Mouse (Mus musculus) heart, embryonic 13.5 days (tissue): ENCODE measurements around the gene Arhgef26. TPM values are rescaled to one million over a fixed set of nuclear protein-coding genes. Genes with fewer than 3 reads are reported as not detected.

Source experiments
- ATAC-seq: fragments of 200-750 bp; cut with Nextera tagmentation; 2 replicates; pipeline ENCODE4 v1.8.0; 2017; ENCODE audit warnings: moderate TSS enrichment; ENCODE audit not compliant: insufficient number of reproducible peaks, low FRiP score, low TSS enrichment; ENCODE audit errors: extremely low read depth
- H3K27ac ChIP-seq: fragments of 300-500 bp; sonication (generic); replicated peaks from 2 replicates; pipeline ENCODE4 v1.5.1; 2015; ENCODE audit warnings: moderate library complexity, mild to moderate bottlenecking, inconsistent platforms
- H3K27me3 ChIP-seq: fragments of 300-500 bp; sonication (generic); replicated peaks from 2 replicates; pipeline ENCODE4 v1.6.1; 2015; ENCODE audit warnings: mild to moderate bottlenecking, inconsistent platforms
- H3K36me3 ChIP-seq: fragments of 300-500 bp; sonication (generic); 2 replicates; pipeline ENCODE4 v1.6.1; 2015; ENCODE audit warnings: mild to moderate bottlenecking, inconsistent platforms
- H3K4me1 ChIP-seq: fragments of 300-500 bp; sonication (generic); 2 replicates; pipeline ENCODE4 v1.6.1; 2015; ENCODE audit warnings: inconsistent platforms
- H3K4me2 ChIP-seq: fragments of 300-500 bp; sonication (generic); 2 replicates; pipeline ENCODE4 v1.6.1; 2015; ENCODE audit warnings: inconsistent platforms, mild to moderate bottlenecking, moderate library complexity
- H3K4me3 ChIP-seq: fragments of 300-500 bp; sonication (generic); 2 replicates; pipeline ENCODE4 v1.5.1; 2015; ENCODE audit warnings: moderate library complexity, mild to moderate bottlenecking, inconsistent platforms
- H3K9ac ChIP-seq: fragments of 300-500 bp; sonication (generic); 2 replicates; pipeline ENCODE4 v1.6.1; 2015; ENCODE audit warnings: inconsistent platforms, mild to moderate bottlenecking, moderate library complexity
- H3K9me3 ChIP-seq: fragments of 300-500 bp; sonication (generic); 2 replicates; pipeline ENCODE4 v1.6.1; 2016; ENCODE audit warnings: inconsistent platforms
- WGBS: fragments of 180-500 bp; shearing (Covaris S2); methylation state at CpG from one replicate; pipeline ENCODE4 v1.1.7; 2015; ENCODE audit warnings: mixed read lengths; 5-methylcytosine and 5-hydroxymethylcytosine counted together
- polyA plus RNA-seq: library from polyadenylated mRNA; unstranded; fragments of >200 nt; fragmentation: Nextera tagmentation; extraction: Ambion mirVana; gene quantifications from 2 replicates; pipeline ENCODE4 v1.2.1, GENCODE M21; 2015

Arhgef26 gene
- polyA plus RNA-seq, 1 experiment from 2014 or later, result 4.9 TPM

DNA sequence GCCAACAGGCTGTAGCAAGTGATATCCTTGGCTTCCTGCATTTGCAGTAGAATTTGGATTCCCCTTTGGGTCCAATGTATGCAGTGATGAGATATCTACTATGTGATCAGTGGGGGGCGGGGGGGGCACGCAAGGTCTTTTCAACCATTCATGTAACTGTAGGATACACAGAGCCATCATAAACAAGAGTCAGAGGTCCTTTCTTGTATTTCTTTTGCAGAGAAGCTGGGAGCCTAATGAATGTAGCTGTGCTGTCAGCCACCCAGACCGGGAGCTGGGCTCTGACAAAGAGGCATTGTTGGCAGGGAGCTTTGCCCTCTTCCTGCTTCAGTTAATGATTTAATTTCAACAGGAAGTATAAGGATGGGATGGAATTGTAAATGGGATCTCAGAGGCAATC, 116.0 kb downstream of the Arhgef26 start:
- H3K4me1 ChIP-seq, result peaks cover 36% of the 10 kb centered on the region
- H3K27ac ChIP-seq, result no peak overlapping the region
- H3K27me3 ChIP-seq, result no peaks in the 10 kb centered on the region
- ATAC-seq, result no peak
- H3K36me3 ChIP-seq, result peaks cover 3% of the 10 kb centered on the region; the same call in 1 of the 2 replicates
- no peaks in the 10 kb centered on the region for H3K9me3 ChIP-seq
- no peak overlapping the region for H3K4me2 ChIP-seq
- 67% methylated on average over 3 of the region's 3 CpGs for WGBS
- H3K4me3 ChIP-seq, result no peak overlapping the region
- H3K9ac ChIP-seq, result no peak overlapping the region

DNA sequence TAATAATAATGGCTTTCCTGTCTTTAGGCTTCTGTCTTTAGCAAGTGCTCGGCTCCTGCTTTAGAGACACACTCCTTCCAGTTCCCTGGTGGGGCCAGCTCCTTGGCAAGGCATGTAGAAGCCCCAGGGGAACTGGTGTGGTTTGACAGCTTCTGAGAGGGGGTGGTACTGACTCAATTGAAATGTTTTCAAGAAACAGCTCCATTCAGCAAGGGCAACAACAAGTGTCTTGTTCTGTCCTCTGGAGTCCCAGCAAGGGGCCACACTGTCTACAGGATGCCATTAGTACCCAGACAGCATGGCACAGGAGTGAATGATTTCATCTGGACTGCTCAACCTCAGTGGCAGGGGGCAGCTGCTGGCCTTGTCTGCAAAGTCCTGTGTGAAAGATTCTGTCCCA, 117.7 kb downstream of the Arhgef26 start:
- 61% methylated on average over 1 of the region's 1 CpGs for WGBS
- Histone ChIP-seq H3K9me3 (no peaks in the 10 kb centered on the region), H3K9ac (no peak overlapping the region), H3K4me2 (no peak overlapping the region), H3K36me3 (peaks cover 16% of the 10 kb centered on the region), H3K4me1 (peaks cover 31% of the 10 kb centered on the region), H3K4me3 (no peak overlapping the region), H3K27ac (no peak overlapping the region), H3K27me3 (no peaks in the 10 kb centered on the region)
- no peak for ATAC-seq

DNA sequence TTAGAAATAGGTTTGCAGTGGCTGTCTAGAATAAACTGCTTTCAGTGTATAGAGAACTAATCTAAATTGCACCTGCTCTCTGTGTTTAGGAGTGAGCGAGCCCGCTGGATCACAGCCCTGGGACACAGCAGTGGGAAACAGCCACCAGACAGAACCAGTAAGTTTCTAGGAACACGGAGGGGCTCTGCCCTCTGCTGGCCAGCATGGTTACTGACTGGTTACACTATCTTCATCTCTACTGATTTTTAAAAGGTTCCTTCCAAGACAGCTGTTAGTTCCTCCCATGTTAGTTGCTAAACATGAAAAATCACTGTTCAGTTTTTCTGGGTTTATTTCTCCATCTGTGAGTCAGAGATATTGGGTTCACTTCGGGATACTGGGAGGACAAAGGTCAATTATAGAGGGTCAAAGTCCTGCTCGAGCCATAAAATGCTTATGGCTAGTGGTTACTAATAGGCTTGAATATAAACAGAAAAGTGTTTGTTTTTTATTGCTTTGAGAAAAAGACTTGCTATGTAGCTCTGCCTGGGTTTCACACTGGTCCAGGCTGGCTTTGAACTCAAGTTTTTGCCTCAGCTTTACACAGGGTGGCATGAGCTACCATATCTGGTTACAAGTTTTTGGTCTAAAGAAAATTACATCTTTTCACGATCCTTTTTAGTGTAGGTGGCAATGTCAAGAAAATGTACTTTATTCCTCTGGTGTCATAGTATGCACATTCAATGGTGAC, 120.3 kb downstream of the Arhgef26 start:
- H3K4me2 ChIP-seq, result no peak overlapping the region
- no peaks in the 10 kb centered on the region for H3K27me3 ChIP-seq
- H3K27ac ChIP-seq, result no peak overlapping the region
- no peaks in the 10 kb centered on the region for H3K9me3 ChIP-seq
- no peak overlapping the region for H3K4me3 ChIP-seq
- no peak for ATAC-seq
- 49% methylated on average over 6 of the region's 6 CpGs for WGBS
- H3K4me1 ChIP-seq, result peaks cover 9% of the 10 kb centered on the region
- no peak overlapping the region for H3K9ac ChIP-seq
- peaks cover 38% of the 10 kb centered on the region for H3K36me3 ChIP-seq

DNA sequence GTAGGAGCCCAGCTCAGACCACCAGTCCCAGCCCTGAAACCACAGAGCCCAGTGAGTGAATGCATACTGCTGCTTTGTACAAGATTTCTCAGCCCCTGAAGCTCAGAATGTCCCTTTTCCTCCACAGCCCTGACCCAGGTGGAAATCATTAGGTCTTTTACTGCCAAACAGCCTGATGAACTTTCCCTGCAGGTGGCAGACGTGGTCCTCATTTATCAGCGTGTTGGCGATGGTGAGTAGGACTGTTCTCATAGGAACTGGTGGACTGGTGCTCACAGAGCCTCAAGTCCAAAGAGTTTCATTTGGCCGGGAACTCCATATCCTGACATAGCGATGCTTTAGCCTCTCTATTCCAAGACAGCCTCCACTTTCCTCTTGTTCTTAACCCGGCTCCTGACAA, 121.3 kb downstream of the Arhgef26 start:
- 78% methylated on average over 6 of the region's 6 CpGs for WGBS
- H3K36me3 ChIP-seq, result peaks cover 49% of the 10 kb centered on the region
- H3K27ac ChIP-seq, result no peak overlapping the region
- no peaks in the 10 kb centered on the region for H3K9me3 ChIP-seq
- H3K4me2 ChIP-seq, result no peak overlapping the region
- no peaks in the 10 kb centered on the region for H3K27me3 ChIP-seq
- no peak overlapping the region for H3K9ac ChIP-seq
- H3K4me3 ChIP-seq, result no peak overlapping the region
- no peaks in the 10 kb centered on the region for H3K4me1 ChIP-seq
- ATAC-seq, result no peak

DNA sequence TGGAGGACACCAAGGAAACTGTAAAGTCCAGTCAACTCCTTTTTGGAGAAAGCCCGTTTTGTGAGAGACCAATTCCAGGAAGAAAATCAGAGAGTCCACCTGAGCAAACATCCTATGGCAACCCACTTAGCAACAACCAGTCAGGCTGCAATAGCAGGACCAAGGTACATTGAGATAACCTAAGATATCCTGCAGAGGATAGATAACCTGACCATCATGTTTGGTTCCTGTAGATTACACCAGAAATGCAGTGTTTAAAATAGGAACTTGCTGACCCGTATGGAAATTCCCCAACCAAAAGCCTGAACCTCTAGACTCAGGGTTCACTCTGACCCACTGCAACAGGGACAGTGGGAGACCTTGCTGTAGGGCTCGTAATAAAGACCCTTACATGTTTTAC, 126.1 kb downstream of the Arhgef26 start:
- WGBS, result 52% methylated on average over 3 of the region's 3 CpGs
- H3K36me3 ChIP-seq, result peaks cover 87% of the 10 kb centered on the region
- ATAC-seq, result no peak

DNA sequence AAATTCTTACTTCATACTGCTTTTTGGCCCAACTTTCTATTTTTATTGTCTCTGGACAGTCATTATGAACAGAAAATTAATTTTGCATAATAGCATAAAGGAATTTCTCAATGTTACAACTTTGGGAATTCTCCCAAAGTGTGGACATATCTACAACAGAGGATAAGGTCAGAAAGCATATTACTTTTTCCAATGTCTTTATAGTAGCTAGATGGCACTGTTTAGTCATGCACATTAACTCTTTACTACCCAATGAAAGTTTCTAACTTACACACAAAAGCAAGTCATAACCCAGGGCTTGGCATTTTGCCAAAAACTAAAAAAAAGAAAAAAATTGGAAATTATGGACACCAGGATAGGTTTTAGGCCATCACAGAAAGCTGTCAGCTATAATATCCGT, 132.0 kb downstream of the Arhgef26 start:
- H3K4me1 ChIP-seq, result no peaks in the 10 kb centered on the region
- H3K27me3 ChIP-seq, result no peaks in the 10 kb centered on the region
- no peak overlapping the region for H3K4me2 ChIP-seq
- H3K4me3 ChIP-seq, result no peak overlapping the region
- no peak overlapping the region for H3K9ac ChIP-seq
- 89% methylated on average over 1 of the region's 1 CpGs for WGBS
- peaks cover 84% of the 10 kb centered on the region for H3K36me3 ChIP-seq
- ATAC-seq, result no peak
- H3K27ac ChIP-seq, result no peak overlapping the region
- no peaks in the 10 kb centered on the region for H3K9me3 ChIP-seq

More for the DNA sequence above, 126.1 kb downstream of the Arhgef26 start:
- Histone ChIP-seq H3K27me3 (no peaks in the 10 kb centered on the region), H3K9me3 (no peaks in the 10 kb centered on the region), H3K27ac (no peak overlapping the region), H3K4me2 (no peak overlapping the region), H3K4me1 (no peaks in the 10 kb centered on the region), H3K9ac (no peak overlapping the region), H3K4me3 (no peak overlapping the region)

DNA sequence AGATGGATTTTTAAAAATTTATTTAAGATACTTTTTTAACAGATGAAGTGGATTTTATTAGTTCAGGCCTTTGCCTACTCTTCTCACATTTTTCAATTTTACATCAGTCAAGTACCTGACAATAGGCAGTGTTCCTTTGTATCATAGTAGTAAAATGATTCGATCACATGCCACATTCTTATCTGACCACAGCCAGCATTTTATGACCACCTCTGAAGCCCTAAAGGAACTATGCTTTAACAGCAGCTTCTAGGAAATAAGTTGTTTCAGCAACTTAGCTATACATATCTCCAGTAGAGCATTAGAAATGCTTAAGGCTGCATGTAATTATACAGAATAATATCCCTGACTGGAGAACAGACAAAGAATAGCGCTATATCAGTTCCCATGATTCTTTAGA, 146.2 kb downstream of the Arhgef26 start:
- H3K9ac ChIP-seq, result no peak overlapping the region
- H3K4me2 ChIP-seq, result no peak overlapping the region
- ATAC-seq, result no peak
- peaks cover 69% of the 10 kb centered on the region for H3K36me3 ChIP-seq
- H3K27ac ChIP-seq, result no peak overlapping the region
- no peak overlapping the region for H3K4me3 ChIP-seq
- WGBS, result 92% methylated on average over 2 of the region's 2 CpGs
- no peaks in the 10 kb centered on the region for H3K27me3 ChIP-seq
- H3K9me3 ChIP-seq, result no peaks in the 10 kb centered on the region
- H3K4me1 ChIP-seq, result no peaks in the 10 kb centered on the region

DNA sequence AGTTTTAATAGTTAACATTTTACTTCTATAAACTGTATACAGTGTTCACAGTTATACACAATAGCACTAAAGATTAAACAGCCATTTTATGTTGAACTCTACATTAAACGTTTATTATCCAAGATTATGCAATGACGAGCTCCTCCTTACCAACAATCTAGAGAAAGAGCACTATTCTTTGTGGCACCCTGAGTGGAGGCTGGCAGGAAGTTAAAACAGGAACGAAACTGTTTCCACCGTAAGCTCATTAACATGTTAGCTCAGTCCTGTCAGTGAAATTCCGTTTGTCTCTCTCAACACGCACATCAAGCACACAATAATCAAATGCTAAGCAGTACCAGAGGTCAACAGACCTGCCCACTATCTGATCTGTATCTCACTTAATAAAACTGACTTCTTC, 154.4 kb downstream of the Arhgef26 start:
- no peak for ATAC-seq
- Histone ChIP-seq H3K4me2 (no peak overlapping the region), H3K4me1 (no peaks in the 10 kb centered on the region), H3K4me3 (no peak overlapping the region), H3K36me3 (peaks cover 76% of the 10 kb centered on the region), H3K27me3 (no peaks in the 10 kb centered on the region), H3K9me3 (no peaks in the 10 kb centered on the region), H3K9ac (no peak overlapping the region), H3K27ac (no peak overlapping the region)
- WGBS, result 85% methylated on average over 6 of the region's 6 CpGs

DNA sequence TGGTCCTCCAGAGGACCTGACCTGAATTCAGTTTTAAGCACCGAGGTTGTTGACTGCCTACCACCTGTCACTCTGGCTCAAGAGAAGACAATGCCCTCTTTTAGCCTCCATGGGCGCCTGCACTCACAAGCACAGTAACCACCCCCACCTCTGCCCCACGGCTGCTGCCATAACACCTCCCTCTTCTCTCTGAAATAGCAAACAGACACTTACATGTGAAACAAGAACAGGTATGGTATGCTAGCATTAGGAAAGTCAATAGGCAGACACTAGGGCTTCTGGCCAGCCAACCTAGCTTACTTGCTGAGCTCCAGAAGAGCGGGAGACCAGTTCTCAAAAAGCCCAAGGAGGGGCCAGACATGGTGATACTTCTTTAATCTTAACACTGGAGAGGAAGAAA, 161.2 kb downstream of the Arhgef26 start:
- no peak for ATAC-seq
- Histone ChIP-seq H3K27ac (no peak overlapping the region), H3K9ac (no peak overlapping the region), H3K9me3 (no peaks in the 10 kb centered on the region), H3K27me3 (no peaks in the 10 kb centered on the region), H3K4me2 (no peak overlapping the region), H3K36me3 (peaks cover 58% of the 10 kb centered on the region), H3K4me1 (no peaks in the 10 kb centered on the region), H3K4me3 (no peak overlapping the region)
- WGBS, result 81% methylated on average over 4 of the region's 4 CpGs

DNA sequence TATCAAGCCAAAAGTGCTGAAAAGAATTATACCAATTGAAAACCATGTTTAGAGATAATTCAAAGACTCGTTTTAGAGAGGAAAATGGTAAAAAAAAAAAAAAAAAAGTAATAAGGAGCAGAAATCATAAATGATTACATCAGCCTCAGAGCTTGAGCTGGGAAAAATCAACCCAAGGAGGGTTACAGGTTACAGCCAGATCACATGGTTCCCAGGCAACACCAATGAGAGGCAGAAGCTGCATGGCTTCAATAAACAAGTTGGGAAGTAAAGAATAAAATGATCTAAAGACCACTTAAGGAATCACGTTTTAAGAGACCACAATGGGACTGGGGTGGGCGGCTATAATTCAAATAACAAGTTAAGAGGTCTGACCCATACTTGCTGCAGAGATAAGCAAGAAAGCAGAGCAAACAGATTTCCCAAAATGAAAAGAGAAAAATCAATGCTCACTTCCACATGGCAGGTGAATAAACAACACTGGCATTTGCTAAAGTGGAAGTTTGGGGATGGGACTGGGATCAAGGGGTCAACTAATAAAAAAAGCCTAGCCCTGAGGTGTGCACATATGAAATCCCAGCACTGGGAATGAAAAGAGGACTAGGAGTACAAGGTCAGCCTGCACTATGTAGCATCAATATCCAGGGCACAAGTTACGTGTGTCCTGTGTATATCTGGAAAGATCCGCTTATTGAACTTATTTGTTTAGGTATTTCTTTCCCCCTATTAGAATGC, 167.2 kb downstream of the Arhgef26 start:
- no peak for ATAC-seq
- peaks cover 16% of the 10 kb centered on the region for H3K36me3 ChIP-seq
- WGBS, result 67% methylated on average over 5 of the region's 5 CpGs
- H3K27ac ChIP-seq, result no peak overlapping the region
- H3K4me2 ChIP-seq, result peak overlapping the region; percentile 78
- peak overlapping the region; percentile 91 for H3K9ac ChIP-seq
- peaks cover 13% of the 10 kb centered on the region for H3K27me3 ChIP-seq
- peaks cover 16% of the 10 kb centered on the region for H3K4me1 ChIP-seq
- peak overlapping the region; percentile 90 for H3K4me3 ChIP-seq
- no peaks in the 10 kb centered on the region for H3K9me3 ChIP-seq

DNA sequence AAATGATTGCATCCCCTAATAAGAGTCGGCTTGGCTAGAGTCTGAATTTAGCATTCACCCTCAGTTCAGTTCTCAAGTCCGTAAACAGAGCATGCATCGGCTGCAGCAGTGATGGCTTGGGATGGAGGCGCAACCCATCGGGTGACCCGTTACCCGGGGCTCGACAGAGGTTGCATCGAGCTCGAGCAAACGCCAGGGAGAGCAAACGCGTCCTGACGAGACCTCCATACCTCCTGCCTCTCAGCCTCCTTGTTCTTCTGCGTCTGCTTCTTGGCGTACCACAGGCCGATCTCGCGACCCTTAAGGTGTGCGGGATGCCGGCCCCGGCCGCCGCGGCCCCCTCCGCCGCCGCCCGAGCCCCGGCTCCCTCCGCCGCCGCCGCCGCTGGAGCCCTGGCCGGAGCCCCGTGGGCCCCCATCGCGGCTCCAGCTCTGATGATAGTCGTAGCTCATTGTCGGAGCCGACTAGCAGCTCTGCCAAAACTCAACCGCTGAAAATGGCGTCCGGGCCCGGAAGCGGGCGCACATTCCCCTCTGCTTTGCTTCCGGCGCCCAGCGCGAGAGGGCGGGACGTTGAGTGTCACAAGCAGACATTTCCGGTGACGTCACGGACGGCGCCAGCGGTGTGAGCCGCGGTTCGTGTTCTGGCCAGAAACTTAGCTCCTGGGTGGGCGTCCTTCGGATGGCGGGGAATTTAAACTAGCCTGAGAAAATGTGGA, 168.5 kb downstream of the Arhgef26 start, which contains the start of gene Dhx36:
Gene Dhx36 (minus strand): TSS at position 517 of the 718 bp plus-strand sequence.
- Histone ChIP-seq H3K27ac (peak within 1 kb of the TSS; percentile 95), H3K27me3 (peaks cover 13% of the 10 kb centered on the region), H3K4me1 (peaks cover 16% of the 10 kb centered on the region), H3K9me3 (no peaks in the 10 kb centered on the region), H3K4me2 (peak within 1 kb of the TSS; percentile 78), H3K9ac (peak within 1 kb of the TSS; percentile 91), H3K36me3 (0 out of 2 replicates have a peak, but pooled peaks cover 3% of the 10 kb centered on the region), H3K4me3 (peak within 1 kb of the TSS; percentile 90)
- peak; percentile 85 for ATAC-seq
- under 1% methylated on average over 66 of the region's 66 CpGs for WGBS
